Mouse (Mus musculus) T-helper 2 cell (primary cell): ENCODE results near the gene Calcoco2.
"Not testable (repeated sequence)": the region's sequence is repeated elsewhere in the genome, so short reads cannot be mapped to it uniquely, and the experiment has no call there.

Experiments
- in situ Hi-C: fragments of 300-600 bp; cut with MboI, MseI; formaldehyde crosslinking; loops from one replicate; pipeline ENCODE4 v1.15.1; 2025; ENCODE audit warnings: high pct_unique_total_duplicates

Gene Calcoco2

DNA sequence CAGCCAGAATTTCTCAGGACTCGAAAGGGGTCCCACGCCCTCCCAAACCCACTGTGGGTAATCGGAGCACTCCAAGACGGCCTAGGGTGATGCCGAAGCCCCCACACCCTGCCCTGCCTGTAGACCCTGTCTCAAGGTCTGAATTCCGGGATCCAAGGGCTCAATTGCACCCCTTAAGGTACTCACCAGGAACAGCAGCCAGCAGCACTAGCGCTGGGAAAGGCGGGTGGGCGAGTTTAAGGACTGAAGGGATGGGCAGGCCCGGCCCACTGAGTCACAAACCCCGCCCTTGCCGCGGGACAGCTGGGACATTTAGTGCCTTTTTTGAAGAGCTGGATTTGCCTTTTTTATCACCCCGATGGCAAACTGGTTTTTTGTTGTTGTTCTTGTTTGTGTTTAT, at the start of gene Calcoco2:
TSS of gene Calcoco2 (minus strand) at position 214 of the 400 bp plus-strand sequence.
- in situ Hi-C loops: no loop called here

DNA sequence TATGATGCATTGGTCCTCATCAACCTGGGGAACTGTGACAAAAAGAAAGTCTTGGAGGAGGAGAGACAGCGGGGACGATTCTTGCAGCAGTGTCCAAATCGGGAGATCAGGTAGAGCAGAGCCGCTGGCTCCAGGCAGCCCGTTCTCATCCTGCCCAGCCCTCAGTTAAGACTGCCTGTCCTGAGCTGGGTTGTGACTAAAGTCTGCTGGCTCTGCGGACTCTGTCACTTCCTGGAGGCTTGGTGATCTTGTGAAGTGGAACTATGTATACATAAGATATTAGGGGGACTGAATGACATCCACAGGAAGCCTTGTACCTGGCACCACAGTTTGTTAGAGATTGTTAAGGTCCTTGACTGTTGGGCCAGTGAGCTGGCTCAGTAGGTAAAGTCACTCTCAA, 35.7 kb upstream of the Calcoco2 start:
- in situ Hi-C loops: loop anchor here (10.0 kb wide), 1 partner anchor 97 kb away; no protein-coding TSS in a partner anchor

DNA sequence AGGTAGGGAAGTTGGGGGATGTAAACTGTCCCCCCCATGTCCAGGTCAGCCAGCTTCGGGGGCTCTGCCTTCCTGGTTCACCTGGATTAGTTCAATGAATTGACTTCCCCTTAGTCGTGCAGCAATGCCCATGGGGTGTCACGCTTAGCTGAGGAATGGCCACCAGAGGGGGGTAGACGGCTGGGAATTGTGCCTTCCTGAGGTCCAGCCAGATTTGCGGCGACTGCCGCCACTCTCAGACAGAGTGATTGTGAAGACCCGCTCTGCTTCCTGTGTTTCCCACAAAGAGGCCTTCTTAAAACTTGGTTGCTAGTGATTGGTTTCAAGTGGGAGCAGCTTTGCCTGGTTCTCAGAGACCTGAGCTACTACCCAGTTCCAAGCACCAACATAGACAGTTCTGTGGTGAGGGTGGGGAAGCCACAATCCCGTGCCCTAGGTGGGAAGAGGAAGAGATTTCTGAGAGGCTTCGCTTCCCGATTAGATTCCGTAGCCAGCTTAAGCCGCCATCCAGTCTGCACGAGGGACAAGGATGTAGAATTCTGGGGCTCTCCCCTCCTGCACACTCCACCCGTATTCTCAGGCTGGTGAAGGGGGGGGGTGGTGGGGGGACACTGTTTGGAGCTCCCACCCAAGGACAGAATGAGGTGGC, 34.0 kb upstream of the Calcoco2 start:
- in situ Hi-C loops: loop anchor here (10.0 kb wide), 1 partner anchor 99 kb away; no protein-coding TSS in a partner anchor

DNA sequence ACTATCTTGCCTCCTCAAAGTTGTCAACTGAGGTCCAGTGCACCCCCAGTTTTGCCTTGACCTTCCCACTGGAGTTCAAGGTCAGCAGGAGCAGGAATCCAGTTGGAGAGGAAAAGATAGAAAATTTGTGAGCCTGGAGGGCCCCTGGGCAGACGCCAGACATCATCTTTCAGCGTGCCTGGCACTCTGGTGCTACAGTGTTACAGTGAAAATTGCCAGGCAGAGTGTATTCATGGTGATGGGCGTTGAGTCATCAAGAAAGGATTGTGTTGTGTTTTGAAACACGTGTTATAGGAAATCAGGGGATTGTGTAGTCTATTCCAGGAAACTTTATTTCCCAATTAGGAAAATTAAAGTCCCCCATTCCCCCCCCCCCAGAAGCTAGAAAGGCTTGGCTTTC, 32.0 kb upstream of the Calcoco2 start:
- in situ Hi-C loops: loop anchor here (10.0 kb wide), 1 partner anchor 101 kb away; no protein-coding TSS in a partner anchor

DNA sequence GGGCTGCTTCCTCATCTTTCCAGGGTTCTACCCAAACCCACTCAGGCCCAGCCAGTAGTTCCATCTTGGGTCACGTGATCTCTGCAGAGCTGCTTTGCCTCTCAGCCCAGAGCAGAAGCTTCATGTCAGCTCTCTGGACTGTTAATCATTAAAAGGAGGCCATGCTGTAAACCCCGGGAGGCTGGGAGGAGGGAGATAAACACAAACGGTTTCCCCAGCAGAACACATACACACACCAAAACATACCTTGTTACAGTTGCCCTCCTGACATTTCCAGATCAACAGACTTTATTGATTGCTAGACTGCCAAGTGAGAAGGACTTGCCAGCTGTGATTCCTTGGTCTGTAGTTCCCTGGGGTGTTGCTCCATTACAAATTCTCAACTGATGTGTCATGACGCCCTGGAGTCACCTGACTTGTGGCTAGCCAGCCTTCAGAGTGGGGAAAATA, 29.0 kb upstream of the Calcoco2 start:
- in situ Hi-C loops: loop anchor here (10.0 kb wide), 1 partner anchor 104 kb away; no protein-coding TSS in a partner anchor

DNA sequence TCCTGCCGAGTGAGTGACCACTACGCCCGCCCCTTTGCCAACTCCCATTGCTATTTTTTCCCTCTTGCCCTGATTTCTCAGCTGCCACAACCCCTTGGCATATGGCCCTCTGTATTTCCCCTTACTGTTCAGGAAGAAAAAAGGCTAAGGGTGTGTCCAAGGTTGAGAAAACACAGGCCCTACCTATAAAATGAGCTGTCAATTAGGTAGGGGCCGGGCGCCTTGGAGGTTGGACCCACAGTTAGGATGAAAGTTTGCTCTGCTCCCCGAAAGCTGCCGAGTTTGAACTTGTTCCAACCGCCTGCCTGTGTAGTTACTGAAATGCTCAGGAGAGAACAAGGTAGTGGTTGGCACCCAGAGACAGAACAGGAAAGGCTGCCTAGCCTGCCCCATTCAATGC, 24.1 kb upstream of the Calcoco2 start:
- in situ Hi-C loops: no loop called here

DNA sequence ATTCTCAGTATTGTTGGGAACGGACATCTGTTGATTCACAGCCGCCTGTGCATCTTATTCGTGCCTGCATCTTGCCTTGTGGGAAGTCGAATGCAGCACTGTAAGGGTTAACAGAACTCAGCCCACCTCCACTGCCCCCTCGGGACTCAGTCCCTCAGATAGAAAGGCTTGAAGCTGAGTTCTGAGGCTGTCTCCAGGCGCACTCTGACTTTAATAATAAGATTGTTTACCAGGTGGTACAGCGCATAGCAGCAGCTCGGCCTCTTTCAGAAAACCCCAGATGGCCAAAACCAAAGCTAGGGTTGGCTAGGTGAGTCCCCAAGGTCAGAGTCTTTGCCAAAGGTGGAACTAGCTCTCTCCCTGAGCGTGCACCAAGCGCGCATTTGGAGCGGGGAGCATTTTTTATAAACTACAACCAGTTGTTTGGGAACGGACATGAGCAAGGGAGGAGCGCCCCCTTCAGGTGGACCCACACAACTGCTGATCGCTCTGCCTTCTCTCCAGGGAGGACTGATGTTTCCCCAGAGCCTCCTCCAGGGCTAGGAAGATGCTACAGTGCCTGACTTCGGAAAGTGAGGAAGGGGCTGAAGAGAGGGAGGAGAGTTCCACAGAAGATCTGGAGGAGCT, 21.6 kb upstream of the Calcoco2 start, which contains the start of gene Ttll6:
TSS of gene Ttll6 (plus strand) at position 548 of the 627 bp plus-strand sequence.
- in situ Hi-C loops: no loop called here

DNA sequence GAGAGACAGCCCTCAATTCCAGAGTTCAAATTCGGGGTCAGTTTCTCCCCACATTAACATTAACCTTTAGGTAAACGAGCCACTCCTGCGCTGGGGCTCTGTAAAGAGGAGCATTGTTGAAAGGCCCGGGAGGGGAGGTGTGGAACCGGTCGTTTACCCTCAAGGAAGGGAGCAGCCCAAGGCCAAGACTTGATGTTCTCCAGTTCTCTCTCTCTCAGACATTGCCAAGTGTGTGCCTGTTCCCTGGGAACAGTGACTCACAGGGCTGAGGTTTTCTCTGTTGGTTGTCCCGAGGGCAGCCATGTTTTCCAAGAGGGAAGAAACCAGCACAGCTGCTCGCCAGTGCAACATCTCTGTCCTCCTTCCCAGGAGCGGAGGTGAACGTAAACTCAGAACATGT, 18.8 kb upstream of the Calcoco2 start:
- in situ Hi-C loops: no loop called here

DNA sequence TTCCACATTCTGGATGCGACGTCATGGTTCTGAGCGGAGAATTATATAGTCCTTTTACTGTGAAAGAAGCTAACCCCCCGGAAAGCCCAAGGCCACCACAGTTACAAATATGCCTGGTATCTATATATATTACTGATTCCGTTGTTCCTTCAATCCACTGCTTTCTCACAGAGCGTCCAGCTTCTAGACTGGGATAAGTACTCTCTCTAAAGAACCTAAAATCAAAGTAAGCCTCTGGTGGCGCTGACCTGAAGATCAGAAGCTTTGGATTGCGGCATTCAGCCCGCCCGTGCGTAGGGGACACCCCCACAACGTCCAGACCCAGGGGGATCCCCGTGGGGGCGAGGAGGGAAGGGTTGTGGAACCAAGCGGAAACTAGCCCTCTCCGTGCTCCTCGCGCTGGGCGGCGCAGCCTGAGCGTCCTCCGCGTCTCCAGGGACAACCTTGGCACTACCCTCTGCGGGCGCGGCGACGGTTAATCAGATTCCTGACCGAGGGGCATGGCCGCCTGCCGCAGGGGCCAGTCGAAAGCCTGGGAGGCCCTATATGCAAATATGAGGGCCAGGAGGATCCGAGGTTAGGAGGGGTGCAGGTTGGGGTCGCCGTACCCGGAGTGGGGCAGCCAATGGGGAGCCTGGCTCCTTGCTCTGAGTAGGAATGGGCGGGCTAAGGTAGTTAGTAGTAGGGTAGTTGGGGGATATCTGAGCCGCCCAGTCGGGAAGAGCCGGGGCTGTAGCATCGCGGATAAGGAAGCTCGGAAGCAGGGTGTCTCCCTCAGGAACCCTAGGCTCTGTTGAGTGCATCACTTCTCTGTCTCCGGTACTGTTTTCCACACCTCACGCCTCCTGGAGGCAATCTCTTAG, 12.5 kb upstream of the Calcoco2 start:
- in situ Hi-C loops: no loop called here

DNA sequence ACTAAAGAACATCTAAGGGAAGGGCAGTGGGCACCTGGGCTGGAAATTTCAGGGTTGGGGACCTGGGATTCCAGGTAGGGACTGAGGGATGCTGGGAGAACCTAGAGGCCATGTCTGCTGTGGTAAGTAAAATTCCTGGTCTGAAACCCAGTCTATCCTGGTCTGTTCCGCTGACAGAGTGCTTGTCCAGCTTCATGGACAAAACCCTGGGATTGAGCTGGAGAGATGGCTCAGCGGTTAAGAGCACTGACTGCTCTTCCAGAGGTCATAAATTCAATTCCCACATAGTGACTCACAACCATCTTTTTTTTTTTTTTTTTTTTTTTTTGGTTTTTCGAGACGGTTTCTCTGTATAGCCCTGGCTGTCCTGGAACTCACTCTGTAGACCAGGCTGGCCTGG, 11.0 kb upstream of the Calcoco2 start:
- in situ Hi-C loops: not testable (repeated sequence)

DNA sequence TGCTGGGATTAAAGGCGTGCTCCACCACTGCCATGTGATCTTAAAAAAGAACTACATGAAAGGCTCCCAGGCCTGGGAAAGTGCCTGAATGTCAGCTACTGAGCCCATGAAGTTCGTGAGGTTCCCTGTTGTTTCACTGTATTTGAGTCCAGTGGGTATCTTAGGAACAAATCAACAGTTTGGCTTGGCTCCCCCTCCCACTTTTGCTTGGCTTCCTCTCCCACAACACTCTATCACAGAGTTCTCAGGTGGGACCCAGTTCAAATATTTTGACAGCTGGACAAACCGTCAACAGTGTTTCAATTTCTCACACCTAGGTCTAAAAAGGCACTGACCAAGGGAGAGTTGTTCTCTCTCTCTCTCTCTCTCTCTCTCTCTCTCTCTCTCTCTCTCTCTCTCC, 7.6 kb upstream of the Calcoco2 start:
- in situ Hi-C loops: no loop called here

DNA sequence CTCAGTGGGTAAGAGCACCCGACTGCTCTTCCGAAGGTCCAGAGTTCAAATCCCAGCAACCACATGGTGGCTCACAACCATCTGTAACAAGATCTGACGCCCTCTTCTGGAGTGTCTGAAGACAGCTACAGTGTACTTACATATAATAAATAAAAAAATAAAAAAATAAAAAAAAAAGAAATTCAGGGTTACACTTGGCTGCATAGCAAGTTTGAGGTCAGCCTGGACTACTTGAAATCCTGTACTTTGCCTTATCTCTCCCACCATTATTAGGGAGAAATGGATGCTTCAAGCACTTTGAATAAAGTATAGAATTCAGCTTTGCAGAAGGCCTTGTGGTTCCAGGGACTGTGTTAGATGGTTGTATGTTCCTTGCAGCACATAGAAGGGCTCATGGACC, 5.2 kb upstream of the Calcoco2 start:
- in situ Hi-C loops: not testable (repeated sequence)

DNA sequence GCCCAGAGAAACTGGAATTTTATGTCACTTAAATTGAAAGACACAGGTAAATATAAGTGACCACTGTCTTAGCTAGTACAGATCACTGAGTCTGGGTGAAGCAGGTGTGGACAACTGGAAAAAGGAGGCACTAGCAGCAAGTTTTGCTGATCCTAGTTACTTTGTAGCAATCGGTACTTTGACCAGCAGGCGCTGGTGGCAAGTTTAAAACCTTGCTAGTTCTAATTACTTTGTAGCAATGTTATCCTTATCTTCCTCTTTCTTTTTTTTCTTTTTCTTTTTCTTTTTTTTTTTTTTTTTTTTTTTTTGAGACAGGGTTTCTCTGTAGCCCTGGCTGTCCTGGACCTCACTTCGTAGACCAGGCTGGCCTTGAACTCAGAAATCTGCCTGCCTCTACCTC, 4.4 kb upstream of the Calcoco2 start:
- in situ Hi-C loops: no loop called here

DNA sequence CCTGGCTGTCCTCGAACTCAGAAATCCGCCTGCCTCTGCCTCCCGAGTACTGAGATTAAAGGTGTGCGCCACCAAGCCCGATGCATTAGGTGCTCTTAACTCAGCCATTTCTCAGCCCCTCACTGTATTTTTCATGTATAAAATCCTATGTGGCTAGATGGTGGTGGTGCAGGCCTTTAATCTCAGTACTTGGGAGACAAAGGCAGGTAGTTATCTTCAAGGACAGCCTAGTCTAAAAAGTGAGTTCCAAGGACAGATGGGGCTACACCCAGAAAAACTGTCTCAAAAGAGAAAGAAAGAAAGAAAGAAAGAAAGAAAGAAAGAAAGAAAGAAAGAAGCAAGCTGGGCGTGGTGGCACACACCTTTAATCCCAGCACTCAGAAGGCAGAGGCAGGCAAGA, 3.7 kb upstream of the Calcoco2 start:
- in situ Hi-C loops: no loop called here

DNA sequence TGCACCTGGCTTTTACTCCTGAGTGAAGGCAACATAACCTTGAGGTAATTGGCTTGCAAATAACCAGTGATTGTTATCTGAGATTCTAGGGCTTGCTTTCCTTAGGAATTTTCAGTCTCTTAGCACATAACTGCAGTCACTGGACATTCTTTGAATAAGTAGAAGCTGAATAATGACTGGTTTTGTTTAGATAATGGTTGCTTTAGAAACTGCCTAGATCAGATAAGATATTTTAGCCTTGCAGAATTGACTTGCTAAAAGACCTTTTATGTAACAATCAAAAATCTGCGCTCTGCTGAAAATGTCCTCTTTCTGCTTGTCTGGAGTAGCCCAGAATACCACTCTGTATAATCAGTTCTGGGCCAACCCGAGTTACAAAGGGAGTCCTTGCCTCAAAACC, 2.3 kb upstream of the Calcoco2 start:
- in situ Hi-C loops: no loop called here

DNA sequence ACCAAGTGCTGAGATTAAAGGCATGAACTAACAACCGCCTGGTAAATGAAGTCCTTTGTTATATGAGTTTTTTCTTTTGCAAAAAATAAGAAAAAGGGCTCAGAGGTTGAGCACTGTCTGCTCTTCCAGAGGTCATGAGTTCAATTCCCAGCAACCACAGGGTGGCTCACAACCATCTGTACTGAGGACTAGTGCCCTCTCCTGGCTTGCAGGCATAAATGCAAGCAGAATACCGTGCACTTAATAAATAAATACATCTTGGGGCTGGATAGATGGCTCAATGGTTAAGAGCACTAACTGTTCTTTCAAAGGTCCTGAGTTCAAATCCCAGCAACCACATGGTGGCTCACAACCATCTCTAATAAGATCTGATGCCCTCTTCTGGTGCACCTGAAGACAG, 814 bp downstream of the Calcoco2 start:
- in situ Hi-C loops: not testable (repeated sequence)

DNA sequence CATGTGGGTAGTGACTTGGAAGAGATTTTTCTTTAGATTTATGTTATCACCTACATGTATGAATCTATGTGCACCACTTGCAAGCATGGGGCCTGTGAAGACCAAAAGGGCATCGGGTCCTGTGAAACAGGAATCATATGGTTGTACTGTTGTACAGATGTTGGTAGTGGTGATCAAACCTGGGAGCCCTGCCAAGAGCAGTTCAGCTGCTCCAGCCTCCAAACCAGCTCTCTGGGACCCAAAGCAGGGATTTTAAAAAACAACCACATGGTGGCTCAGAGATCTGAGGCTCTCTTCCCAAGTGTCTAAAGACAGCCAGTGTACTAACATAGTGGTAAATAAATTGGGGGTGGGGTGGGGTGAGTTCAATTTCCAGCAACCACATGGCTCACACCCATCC, 3.4 kb downstream of the Calcoco2 start:
- in situ Hi-C loops: no loop called here

DNA sequence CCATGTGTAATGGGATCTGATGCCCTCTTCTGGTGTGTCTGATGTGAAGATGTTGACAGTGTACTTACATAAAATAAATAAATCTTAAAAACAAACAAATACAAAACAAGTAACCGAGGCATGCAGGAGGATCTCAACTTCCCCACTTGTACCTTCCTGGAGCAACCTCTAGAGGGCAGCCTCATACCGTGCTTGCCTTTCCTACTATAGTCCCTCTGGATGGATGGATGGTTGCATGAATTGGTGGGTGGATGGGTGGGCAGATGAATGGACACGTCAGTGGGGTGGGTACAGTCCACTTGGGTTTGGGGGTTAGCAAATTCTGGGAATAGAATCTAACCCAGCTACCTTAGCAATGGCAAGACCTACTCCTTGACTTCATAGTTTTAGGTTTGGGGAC, 18.4 kb downstream of the Calcoco2 start:
- in situ Hi-C loops: no loop called here

DNA sequence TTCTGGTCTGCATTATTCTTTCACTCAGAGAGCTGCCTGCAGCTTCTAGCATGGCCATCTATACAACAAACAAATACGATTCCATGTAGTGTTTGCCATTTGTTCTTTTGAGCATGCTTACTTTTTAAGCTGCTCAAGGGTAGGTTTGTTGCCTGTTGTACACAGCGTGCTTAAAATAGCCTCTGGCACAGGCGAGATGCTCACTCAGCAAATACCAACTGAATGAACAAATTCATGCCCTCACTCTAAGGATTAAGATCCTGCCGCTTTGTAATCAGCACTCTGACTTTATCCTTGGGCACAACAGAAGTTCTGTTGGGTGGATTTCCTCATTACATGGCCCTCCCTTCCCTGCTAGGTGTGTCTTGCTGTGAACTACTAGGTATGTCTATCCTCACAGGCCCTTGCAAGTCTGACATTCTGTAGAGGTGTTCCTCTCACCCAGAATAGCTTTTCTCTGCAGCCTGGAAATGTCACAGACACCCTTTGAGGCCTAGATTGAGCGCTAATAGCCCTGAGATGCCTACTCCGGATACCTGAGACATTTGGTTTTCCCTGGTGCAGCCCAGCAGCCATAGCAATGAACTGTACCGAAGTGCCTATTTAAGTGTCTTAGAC, 19.0 kb downstream of the Calcoco2 start:
- in situ Hi-C loops: no loop called here

DNA sequence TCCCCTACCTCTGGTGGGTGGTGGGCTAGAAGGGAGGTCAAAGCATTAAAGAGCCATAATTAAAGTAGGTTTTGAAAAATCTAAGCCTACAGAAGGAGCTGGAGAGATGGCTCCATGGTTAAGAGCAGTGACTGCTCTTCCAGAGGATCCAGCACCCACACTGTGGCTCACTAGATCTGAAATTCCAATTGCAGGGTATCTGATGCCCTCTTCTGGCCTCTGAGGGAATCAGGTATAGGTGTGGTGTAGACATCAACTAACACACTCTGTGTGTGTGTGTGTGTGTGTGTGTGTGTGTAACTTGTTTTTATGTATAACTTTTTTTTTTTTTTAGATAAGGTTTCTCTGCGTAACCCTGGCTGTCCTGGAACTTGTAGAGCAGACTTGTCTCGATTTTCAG, 20.7 kb downstream of the Calcoco2 start:
- in situ Hi-C loops: no loop called here

DNA sequence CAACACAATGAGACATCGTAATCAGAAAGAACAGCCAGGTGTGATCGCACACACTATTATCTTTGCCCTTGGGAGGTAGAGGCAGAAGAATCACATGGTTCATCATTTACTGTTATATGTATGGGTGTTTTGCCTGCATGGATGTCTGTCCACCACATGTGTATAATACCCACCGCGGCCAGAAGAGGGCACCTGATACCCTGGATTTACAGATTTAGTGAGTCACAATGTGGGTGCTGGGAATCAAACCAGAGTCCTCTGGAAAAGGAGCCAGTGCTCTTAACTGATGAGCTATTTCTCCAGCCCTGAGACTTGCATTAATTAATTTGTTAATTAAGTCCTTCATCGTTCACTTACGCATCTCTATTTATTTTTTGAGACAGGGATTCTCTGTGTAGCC, 23.8 kb downstream of the Calcoco2 start:
- in situ Hi-C loops: no loop called here

DNA sequence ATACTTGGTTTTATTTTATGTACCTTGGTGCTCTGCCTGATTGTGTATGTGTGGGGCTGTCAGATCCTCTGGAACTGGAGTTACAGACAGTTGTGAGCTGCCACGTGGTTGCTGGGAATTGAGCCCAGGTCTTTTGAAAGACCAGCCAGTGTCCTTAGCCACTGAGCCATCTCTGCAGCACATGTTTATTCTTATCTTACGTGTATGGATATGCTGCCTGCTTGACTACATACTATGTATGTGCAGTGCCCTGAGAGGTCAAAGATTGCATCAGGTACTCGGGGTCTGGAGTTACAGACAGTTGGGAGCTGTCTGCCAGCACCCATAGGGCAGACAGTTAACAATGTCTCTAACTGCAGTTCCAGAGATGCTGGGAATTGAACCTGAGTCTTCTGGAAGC, 29.1 kb downstream of the Calcoco2 start:
- in situ Hi-C loops: no loop called here
